Mouse (Mus musculus): ENCODE measurements around the gene Grsf1. TPM values are rescaled to one million over a fixed set of nuclear protein-coding genes. Genes with fewer than 3 reads are reported as not detected.

Gene Grsf1
- polyA plus RNA-seq, 1 experiment from 2014 or later, result 67.6 TPM

DNA sequence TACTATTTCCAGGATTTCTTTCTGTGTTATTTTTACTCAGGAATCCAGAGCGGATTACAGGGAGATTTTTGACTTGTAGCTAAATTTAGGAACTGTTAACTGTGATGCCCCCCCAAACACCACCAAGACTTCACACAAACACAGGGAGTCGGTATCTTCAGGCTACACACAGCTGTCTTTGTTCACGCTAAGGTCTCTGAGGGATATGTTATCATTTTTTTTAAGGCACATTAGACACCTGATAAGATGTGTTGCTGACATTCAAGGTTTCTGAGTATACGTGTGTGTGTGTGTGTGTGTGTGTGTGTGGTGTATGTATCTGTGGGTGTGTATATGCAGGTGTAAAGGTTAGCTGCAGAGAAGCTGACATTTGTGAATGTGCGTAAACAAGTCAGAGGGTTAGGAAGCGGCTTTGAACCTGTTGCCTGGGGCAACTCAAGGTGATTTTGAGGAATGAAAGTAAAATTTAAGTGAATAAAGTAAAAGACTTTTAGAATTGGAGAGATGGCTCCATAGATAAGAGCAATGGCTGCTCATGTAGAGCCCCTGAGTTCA, 9.9 kb upstream of the Grsf1 start:
- ATAC-seq (ENCODE audit: insufficient number of reproducible peaks, insufficient read depth, low FRiP score, low TSS enrichment, low read depth), result no peak
- H3K4me3 ChIP-seq (replicated peaks), result no peak overlapping the region
- no peaks in the 10 kb centered on the region for H3K36me3 ChIP-seq
- no peak overlapping the region for H3K9ac ChIP-seq (replicated peaks)
- no peak overlapping the region for H3K27ac ChIP-seq
- no peak overlapping the region for H3K4me2 ChIP-seq
- H3K27me3 ChIP-seq, result peaks cover 14% of the 10 kb centered on the region
- WGBS, result 56% methylated on average over 6 of the region's 6 CpGs
- H3K9me3 ChIP-seq, result no peaks in the 10 kb centered on the region
- H3K4me1 ChIP-seq (replicated peaks), result 0 out of 2 replicates have a peak, but pooled peaks cover 4% of the 10 kb centered on the region

DNA sequence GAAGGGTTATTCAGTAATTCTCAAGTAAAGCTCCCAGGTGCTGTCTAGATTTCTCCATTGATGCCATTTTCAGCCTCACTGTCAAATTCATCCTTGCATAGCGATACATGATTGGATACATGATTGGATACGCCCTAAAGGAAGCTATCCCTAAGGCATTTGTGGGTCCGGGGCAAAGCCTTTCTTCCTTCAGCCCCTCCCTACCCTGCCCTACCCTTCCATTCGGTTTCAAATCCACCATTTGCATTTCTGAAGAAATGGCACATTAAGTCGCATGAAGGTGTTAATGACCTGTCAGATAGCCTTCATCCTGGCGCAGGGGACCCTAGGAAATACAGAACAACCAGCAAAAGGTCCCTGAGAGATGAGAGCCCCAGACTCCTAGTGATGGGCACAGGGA, 9.3 kb upstream of the Grsf1 start:
- Histone ChIP-seq H3K27me3 (peaks cover 14% of the 10 kb centered on the region), H3K27ac (no peak overlapping the region), H3K4me2 (no peak overlapping the region), H3K36me3 (no peaks in the 10 kb centered on the region), H3K9ac (replicated peaks) (no peak overlapping the region), H3K4me3 (replicated peaks) (no peak overlapping the region), H3K9me3 (no peaks in the 10 kb centered on the region), H3K4me1 (replicated peaks) (0 out of 2 replicates have a peak, but pooled peaks cover 4% of the 10 kb centered on the region)
- 5% methylated on average over 6 of the region's 6 CpGs for WGBS
- ATAC-seq (ENCODE audit: insufficient number of reproducible peaks, insufficient read depth, low FRiP score, low TSS enrichment, low read depth), result no peak

DNA sequence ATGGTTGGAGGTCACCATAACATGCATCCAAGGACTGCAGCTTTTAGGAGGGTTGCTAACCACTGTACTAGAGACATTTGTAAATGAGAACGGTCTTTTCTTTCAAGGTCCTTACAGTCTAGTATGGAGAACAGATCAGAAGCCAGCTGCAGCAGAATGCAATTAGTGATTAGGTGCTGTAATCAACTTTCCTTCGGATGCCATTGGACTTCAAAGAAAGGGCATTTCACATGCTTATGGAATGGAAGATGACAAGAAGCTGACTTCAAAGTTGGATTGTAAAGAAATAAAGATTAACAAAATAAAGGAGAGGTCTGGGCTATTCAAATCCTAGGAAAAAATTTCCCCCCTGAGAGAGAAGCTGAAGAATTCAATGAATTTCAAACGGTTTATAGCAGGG, 8.3 kb upstream of the Grsf1 start:
- H3K4me2 ChIP-seq, result no peak overlapping the region
- H3K9me3 ChIP-seq, result no peaks in the 10 kb centered on the region
- H3K4me3 ChIP-seq (replicated peaks), result no peak overlapping the region
- peaks cover 14% of the 10 kb centered on the region for H3K27me3 ChIP-seq
- H3K9ac ChIP-seq (replicated peaks), result no peak overlapping the region
- no peak overlapping the region for H3K27ac ChIP-seq
- 6% methylated on average over 3 of the region's 3 CpGs for WGBS
- no peaks in the 10 kb centered on the region for H3K36me3 ChIP-seq
- ATAC-seq (ENCODE audit: insufficient number of reproducible peaks, insufficient read depth, low FRiP score, low TSS enrichment, low read depth), result no peak
- peaks cover 6% of the 10 kb centered on the region; the same call in 1 of the 2 replicates for H3K4me1 ChIP-seq (replicated peaks)

- WGBS, result 72% methylated on average over 9 of the region's 9 CpGs
- peaks cover 11% of the 10 kb centered on the region; the same call in 1 of the 2 replicates for H3K4me1 ChIP-seq (replicated peaks)
- H3K27ac ChIP-seq, result no peak overlapping the region
- H3K4me2 ChIP-seq, result no peak overlapping the region
- no peaks in the 10 kb centered on the region for H3K9me3 ChIP-seq
- no peak overlapping the region for H3K9ac ChIP-seq (replicated peaks)
- peaks cover 14% of the 10 kb centered on the region for H3K27me3 ChIP-seq
- H3K36me3 ChIP-seq, result no peaks in the 10 kb centered on the region
- no peak overlapping the region for H3K4me3 ChIP-seq (replicated peaks)
- ATAC-seq (ENCODE audit: insufficient number of reproducible peaks, insufficient read depth, low FRiP score, low TSS enrichment, low read depth), result no peak
Measured at GRCm38 (mm10) chr5:88683706-88684105, 7.7 kb upstream of the Grsf1 start.

- no peak for ATAC-seq (ENCODE audit: insufficient number of reproducible peaks, insufficient read depth, low FRiP score, low TSS enrichment, low read depth)
- no peak overlapping the region for H3K27ac ChIP-seq
- 82% methylated on average over 6 of the region's 6 CpGs for WGBS
- H3K27me3 ChIP-seq, result peaks cover 9% of the 10 kb centered on the region
- no peaks in the 10 kb centered on the region for H3K36me3 ChIP-seq
- H3K9ac ChIP-seq (replicated peaks), result no peak overlapping the region
- H3K9me3 ChIP-seq, result no peaks in the 10 kb centered on the region
- H3K4me1 ChIP-seq (replicated peaks), result peaks cover 22% of the 10 kb centered on the region
- H3K4me3 ChIP-seq (replicated peaks), result no peak overlapping the region
- H3K4me2 ChIP-seq, result no peak overlapping the region
Measured at GRCm38 (mm10) chr5:88680567-88680966, 4.6 kb upstream of the Grsf1 start.

- 9% methylated on average over 6 of the region's 6 CpGs for WGBS
- no peak overlapping the region for H3K4me3 ChIP-seq (replicated peaks)
- H3K4me2 ChIP-seq, result no peak overlapping the region
- no peaks in the 10 kb centered on the region for H3K36me3 ChIP-seq
- no peak for ATAC-seq (ENCODE audit: insufficient number of reproducible peaks, insufficient read depth, low FRiP score, low TSS enrichment, low read depth)
- no peak overlapping the region for H3K9ac ChIP-seq (replicated peaks)
- no peaks in the 10 kb centered on the region for H3K9me3 ChIP-seq
- H3K27ac ChIP-seq, result no peak overlapping the region
- no peaks in the 10 kb centered on the region for H3K27me3 ChIP-seq
- H3K4me1 ChIP-seq (replicated peaks), result peaks cover 23% of the 10 kb centered on the region
Measured at GRCm38 (mm10) chr5:88679341-88679740, 3.4 kb upstream of the Grsf1 start.

DNA sequence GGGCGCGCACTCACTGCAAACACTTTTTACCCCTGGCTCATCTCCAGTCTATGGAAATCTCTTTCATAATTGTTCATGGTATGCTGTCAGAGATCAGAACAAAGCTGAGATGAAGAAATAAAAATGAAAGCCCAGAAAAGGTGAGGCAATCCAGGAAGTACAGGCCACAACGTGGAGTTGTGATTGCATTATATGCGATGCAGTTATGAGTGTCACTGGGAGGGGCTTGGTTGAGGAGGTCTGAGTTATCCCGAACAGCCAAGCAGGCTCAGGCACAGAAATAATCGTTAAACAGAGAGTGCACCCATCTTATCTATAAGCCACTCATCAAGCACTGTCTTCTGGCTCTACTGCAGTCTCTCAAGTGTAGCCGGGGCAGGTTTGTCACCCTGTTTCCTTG, 3.0 kb upstream of the Grsf1 start:
- H3K4me1 ChIP-seq (replicated peaks), result peaks cover 27% of the 10 kb centered on the region
- peak overlapping the region; percentile 42; the same call in 1 of the 2 replicates for H3K27ac ChIP-seq
- WGBS, result 41% methylated on average over 7 of the region's 7 CpGs
- no peak overlapping the region for H3K4me2 ChIP-seq
- H3K9ac ChIP-seq (replicated peaks), result no peak overlapping the region
- no peaks in the 10 kb centered on the region for H3K36me3 ChIP-seq
- no peak for ATAC-seq (ENCODE audit: insufficient number of reproducible peaks, insufficient read depth, low FRiP score, low TSS enrichment, low read depth)
- H3K27me3 ChIP-seq, result no peaks in the 10 kb centered on the region
- no peaks in the 10 kb centered on the region for H3K9me3 ChIP-seq
- no peak overlapping the region for H3K4me3 ChIP-seq (replicated peaks)

DNA sequence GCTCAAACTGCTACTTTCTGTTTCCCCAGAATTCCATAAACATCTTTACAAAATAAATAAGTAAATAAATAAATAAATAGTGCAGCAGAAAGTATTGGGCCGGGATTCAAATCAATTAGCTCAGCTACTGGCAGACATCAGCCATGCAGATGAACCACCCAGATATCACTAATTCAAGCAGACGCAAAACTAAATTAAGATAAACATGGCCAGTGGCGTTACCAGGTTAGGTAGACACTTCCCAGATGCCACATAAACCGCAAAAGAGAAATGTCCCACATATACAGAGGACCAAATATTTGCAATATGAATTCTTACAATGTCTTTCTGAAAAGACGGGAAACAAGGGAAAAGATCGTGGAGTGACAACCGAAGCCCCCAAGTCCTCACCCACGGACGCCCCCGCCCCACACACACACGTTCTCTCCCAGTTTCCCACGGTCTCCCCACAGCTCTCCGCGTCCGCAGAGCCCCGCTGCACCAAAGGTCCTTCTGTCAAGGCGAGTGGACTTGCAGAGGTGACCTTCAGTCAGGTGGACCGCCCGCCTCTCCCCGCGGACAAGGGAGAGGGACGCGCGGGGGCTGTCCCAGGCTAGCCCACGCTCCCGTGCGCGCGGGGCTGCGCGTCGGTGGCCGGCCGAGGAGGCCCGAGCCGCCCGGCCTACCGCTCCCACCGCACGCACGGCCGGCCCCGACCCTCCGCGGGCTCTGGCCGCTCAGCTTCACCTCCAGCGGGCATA, 1.1 kb downstream of the Grsf1 start:
- peak; percentile 13 for ATAC-seq (ENCODE audit: insufficient number of reproducible peaks, insufficient read depth, low FRiP score, low TSS enrichment, low read depth)
- Histone ChIP-seq H3K27me3 (no peaks in the 10 kb centered on the region), H3K4me1 (replicated peaks) (peaks cover 34% of the 10 kb centered on the region), H3K9ac (replicated peaks) (peak overlapping the region; percentile 98), H3K36me3 (peaks cover 33% of the 10 kb centered on the region), H3K9me3 (no peaks in the 10 kb centered on the region), H3K4me2 (peak overlapping the region; percentile 81), H3K27ac (peak overlapping the region; percentile 98), H3K4me3 (replicated peaks) (peak overlapping the region; percentile 97)
- WGBS, result under 1% methylated on average over 46 of the region's 47 CpGs

- no peak overlapping the region for H3K4me2 ChIP-seq
- H3K4me3 ChIP-seq (replicated peaks), result no peak overlapping the region
- no peaks in the 10 kb centered on the region for H3K27me3 ChIP-seq
- H3K4me1 ChIP-seq (replicated peaks), result no peaks in the 10 kb centered on the region
- WGBS, result 91% methylated on average over 5 of the region's 5 CpGs
- H3K36me3 ChIP-seq, result peaks cover 93% of the 10 kb centered on the region
- H3K27ac ChIP-seq, result no peak overlapping the region
- H3K9ac ChIP-seq (replicated peaks), result no peak overlapping the region
- ATAC-seq (ENCODE audit: insufficient number of reproducible peaks, insufficient read depth, low FRiP score, low TSS enrichment, low read depth), result no peak
- no peaks in the 10 kb centered on the region for H3K9me3 ChIP-seq
Measured at GRCm38 (mm10) chr5:88663875-88664274, 12.1 kb downstream of the Grsf1 start.

GRCm38 (mm10) chr5:88663151-88663550, 12.8 kb downstream of the Grsf1 start:
- Histone ChIP-seq H3K4me3 (replicated peaks) (no peak overlapping the region), H3K9me3 (no peaks in the 10 kb centered on the region), H3K4me1 (replicated peaks) (no peaks in the 10 kb centered on the region), H3K36me3 (peaks cover 92% of the 10 kb centered on the region), H3K9ac (replicated peaks) (no peak overlapping the region), H3K4me2 (no peak overlapping the region), H3K27me3 (no peaks in the 10 kb centered on the region), H3K27ac (no peak overlapping the region)
- WGBS, result 100% methylated on average over 3 of the region's 3 CpGs
- no peak for ATAC-seq (ENCODE audit: insufficient number of reproducible peaks, insufficient read depth, low FRiP score, low TSS enrichment, low read depth)

- Histone ChIP-seq H3K9me3 (no peaks in the 10 kb centered on the region), H3K9ac (replicated peaks) (no peak overlapping the region), H3K4me2 (no peak overlapping the region), H3K4me3 (replicated peaks) (no peak overlapping the region), H3K4me1 (replicated peaks) (no peaks in the 10 kb centered on the region), H3K36me3 (peaks cover 84% of the 10 kb centered on the region), H3K27me3 (no peaks in the 10 kb centered on the region), H3K27ac (no peak overlapping the region)
- 97% methylated on average over 1 of the region's 1 CpGs for WGBS
- ATAC-seq (ENCODE audit: insufficient number of reproducible peaks, insufficient read depth, low FRiP score, low TSS enrichment, low read depth), result no peak
Measured at GRCm38 (mm10) chr5:88657868-88658267, 18.1 kb downstream of the Grsf1 start.

- no peak overlapping the region for H3K4me3 ChIP-seq (replicated peaks)
- ATAC-seq (ENCODE audit: insufficient number of reproducible peaks, insufficient read depth, low FRiP score, low TSS enrichment, low read depth), result no peak
- no peak overlapping the region for H3K27ac ChIP-seq
- H3K36me3 ChIP-seq, result peaks cover 82% of the 10 kb centered on the region
- no peaks in the 10 kb centered on the region for H3K4me1 ChIP-seq (replicated peaks)
- 79% methylated on average over 5 of the region's 5 CpGs for WGBS
- no peak overlapping the region for H3K9ac ChIP-seq (replicated peaks)
- no peak overlapping the region for H3K4me2 ChIP-seq
- H3K27me3 ChIP-seq, result no peaks in the 10 kb centered on the region
- no peaks in the 10 kb centered on the region for H3K9me3 ChIP-seq
Measured at GRCm38 (mm10) chr5:88652589-88652988, 23.4 kb downstream of the Grsf1 start.

All from limb, embryonic 12.5 days (tissue).